Mouse (Mus musculus) naive thymus-derived CD4-positive, alpha-beta T cell, adult 2 months (primary cell): ENCODE data around the gene Myo1h.

Experiments
- DNase-seq: peaks from one replicate; pipeline ENCODE4 v3.0.0-alpha.2; 2011; ENCODE audit warnings: low read depth

Myo1h gene

DNA sequence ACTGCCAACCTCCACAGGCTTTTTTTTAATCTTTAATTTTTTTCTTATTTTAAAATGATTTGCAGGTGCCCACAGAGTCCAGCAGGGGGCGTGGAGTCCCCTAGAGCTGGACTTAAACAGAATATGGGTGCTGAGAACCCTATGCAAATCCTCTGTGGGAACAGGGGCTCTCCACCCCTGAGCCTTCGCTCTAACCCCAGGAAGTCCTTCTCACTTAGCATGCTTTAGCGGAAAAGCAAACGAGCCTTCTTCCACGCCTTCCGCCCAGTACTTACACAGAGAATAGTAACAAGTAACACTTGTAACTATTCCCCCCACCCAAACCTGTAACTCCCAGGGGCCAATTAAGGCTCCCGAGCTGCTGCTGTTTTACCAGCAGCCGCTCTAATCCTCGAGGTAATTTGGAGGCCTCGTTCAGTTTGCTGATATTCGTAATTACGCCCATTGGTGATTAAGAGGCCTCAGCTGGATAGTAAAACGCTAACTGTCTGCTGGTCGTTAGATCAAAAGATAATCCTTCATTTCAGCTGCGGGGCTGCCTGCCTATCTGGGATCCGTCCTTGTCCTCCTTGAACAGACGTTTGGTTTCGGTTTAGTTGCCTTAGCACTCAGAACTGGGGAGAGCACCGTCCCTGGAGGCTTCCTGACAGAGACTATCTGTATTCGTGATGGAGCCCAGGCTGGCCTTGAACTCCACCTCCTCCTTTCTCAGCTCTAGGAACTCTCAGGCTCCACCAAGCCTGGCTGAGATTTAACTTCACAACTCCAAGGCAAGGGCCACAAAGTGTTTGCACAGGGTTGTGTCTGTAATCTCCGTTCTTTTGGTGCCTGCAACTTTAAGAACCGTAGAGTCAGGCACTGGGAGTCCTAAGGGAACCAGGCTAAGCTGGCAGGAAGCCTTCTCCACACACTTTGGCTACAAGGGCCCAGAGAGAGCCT lies 8.0 kb downstream of the Myo1h start:
- DNase-seq, result no peak

DNA sequence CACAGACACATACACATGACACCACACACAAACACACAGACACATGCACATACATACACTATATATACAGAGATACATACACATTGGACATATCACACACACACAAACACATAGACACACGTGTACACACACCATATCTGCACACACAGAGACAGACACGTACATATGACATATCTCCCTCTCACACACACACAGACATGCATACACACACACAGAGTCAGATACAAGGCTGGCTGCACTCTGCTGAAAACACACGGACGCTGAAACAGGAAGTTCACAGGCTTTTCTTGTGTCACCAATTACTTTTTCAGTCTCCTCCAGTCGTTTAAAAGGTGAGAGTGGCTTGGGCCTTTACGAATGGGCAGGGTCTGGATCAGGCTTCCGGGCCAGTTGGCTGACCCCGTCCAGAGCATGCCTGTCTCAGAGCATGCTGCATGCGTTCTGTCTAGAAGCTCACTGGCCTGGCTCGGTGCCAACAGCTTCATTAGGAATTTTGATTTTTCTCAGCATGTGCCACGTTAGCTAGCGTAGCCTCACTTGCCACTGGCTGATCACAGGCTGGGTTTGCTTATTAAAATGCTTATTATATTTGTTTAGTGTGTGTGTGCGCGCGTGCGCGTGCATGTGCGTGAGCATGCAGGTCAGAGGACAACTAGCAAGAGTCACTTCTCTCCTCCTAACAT lies 9.4 kb downstream of the Myo1h start:
- DNase-seq, result no peak

DNA sequence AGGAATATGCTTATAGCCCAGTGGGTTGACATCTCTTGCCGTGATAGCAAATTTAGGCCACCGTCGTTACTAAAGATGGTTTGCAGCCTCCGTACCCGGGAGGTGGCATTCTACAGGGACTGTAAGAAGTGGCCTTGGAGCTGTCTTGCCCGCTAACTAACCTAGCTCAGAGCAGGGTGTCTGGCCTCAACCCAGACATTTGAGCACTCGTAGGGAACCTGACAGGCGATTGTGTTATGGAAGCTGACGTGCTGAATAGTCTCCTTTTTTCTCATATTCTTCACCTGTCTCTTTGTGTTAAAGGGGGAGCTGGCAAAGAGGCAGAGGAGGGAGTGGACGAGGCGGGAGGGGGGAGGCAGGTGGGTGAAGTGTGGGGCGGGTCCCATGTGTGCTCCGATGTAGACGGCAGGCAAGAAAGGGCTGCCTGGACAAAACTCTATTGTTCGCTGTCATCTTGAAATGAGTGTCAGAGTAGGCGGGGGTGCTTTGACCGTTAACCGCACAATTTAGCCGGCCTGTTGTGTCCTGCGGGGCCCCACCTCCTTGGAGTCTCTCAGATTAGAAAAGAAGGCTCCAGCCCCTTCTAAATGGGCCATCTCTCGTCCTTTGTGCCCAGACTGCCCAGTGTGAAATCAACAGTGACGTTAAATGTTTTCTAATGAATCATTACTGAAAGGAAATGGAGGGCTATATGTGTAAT lies 10.3 kb downstream of the Myo1h start:
- DNase-seq, result no peak

DNA sequence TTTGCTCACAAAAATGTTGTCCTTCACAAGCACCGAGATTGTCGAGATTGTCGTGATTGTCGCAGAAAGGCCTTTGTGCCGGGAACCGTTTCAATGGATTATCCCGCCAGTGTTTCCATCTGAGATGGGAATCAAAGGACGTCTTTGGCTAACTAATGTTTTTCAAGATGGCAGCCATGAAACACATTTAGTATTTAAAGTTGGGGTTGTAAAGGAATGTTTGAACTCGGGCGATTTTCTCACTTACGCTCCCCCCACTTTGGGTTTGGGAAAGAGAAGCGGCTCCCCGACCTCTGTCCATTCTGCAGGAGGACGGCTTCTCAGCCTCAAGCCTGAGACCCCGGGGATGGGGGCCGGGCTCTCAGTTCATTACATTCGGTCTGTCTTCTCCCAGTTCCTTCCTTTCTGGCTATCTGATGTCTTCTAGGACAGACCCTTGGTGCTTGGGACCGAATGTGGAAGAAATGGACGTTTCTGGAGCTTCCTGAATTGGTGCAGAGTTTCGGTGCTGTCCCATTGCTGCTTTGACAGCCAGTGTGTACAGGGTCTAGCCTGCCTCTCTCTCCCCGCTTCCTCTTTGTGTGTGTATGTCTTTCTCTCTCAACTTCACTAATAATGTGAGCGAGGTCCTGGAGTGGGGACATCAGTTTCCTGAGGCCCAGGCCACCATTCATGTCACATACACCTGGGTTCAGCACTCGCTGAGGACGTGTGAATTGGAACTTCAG lies 11.1 kb downstream of the Myo1h start:
- DNase-seq, result no peak

DNA sequence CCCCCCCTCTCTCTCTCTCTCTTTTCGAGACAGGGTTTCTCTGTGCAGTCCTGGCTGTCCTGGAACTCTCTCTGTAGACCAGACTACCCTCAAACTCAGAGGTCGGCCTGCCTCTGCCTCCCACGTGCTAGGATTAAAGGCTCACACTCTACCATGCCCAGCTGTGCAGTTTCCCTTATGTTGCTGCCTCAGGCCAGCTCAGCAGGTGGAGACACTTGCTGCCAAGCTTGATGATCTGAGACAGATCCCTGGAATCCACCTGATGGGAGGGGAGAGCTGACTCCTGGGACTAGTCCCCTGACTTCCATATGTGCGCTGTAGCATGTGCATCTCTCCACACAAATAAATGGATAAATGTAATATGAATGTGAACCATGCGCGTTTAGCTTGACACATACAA lies 14.2 kb downstream of the Myo1h start:
- DNase-seq, result no peak

DNA sequence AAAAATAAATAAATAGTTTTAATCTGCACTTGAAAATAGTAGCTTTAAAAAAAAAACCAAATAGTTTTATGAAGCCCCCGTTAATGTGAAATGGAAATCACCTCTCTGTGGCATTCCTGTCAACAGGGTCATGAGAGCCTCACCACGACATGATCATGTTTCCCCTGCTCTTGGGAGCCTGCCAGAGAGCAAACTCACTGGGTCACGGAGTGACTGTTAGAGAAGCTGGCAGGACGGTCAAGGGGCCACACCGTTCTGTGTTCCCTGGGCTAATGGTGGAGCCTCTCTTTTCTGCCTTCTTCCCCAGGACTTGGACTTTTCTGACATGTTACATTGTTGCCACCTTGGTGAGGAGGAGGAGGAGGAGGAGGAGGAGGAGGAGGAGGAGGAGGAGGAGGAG lies 17.5 kb downstream of the Myo1h start:
- no peak for DNase-seq

DNA sequence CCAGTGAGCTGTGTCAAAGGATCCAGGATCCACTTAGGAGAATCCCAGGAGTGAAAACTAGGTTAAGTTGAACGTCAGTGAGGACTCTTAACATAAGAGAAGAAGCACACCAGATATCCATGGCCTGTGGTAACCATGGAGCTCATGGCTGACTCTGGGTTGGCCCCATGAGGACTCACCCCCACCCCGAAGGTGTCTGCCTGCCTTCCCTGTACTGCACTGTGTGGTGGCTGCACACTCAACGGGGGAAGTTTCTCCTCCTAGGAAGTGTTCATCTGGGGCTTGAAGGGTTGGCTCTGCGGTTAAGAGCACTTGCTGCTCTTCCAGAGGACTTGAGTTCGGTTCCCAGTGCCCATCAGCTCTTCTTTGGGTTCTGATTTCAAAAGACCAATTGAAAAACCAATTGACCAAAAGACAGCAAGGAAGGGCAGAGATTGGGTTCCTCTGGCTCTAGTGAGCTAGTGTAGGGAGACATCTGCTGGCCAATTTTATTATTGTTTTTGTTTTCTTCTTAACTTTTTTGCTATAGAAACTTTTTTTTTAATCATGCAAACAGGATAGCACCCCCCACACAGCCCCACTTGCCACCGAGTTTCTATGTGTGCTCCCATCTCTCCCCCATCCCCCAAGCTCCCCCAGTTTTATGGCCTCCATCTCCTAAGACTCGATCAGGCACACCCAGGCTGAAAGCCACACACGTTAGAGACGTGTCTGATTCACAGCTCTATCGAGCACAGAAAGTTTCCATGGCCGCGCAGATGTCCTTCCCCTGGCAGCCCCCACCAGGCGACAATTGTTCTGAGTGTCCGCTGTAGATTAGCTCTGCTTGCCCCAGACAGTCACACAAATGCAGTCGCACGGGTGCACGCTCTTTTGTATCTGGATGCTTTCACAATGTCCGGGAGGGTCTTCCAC lies 20.1 kb downstream of the Myo1h start:
- peak; percentile 81 for DNase-seq

DNA sequence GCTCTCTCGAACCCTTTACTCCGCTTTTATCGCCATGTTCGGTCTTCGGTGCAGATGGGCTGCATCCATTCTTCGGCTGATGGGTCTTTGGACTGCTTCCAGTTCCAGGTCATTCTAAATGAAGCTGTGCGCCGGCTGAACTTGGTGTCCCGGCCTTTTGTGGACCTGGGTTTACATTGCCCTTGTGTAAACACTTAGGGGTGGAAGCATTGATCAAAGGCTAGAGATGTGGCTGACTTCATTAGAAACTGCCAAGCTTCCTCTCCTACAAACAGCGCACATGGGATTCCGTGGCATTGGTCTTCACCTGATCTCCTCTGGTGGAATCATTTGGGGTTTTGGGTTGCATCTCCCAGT lies 20.7 kb downstream of the Myo1h start:
- DNase-seq, result no peak

DNA sequence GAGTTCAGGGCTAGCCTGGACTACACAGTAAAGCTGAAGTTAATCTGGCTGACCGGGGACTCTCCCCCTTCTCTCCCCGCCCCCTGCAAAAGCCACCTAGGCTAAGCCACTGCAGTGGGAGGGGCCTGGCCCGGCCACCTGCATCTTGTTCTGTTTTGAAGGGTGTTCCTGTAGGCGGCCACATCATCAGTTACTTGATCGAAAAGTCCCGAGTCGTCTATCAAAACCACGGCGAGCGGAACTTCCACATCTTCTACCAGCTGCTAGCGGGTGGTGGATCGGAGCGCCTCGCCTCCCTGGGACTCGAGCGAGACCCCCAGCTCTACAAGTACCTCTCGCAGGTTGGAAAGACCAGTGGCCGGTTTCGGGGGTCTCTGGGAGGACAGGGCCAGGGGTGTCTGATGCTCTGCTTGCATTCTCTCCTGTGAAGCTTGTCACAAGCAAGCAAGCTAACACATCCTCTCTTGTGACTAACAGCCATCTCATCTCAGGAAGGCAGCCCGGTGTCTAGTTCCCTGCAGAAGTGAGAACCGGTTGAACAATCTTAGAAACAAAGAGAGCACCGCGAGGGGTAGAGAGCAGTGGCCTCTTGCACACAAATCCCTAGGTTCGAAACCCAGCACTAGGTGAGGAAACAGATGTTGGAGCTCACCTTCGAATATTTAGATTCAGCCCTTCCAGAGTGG lies 34.3 kb downstream of the Myo1h start:
- DNase-seq, result peak; percentile 80

DNA sequence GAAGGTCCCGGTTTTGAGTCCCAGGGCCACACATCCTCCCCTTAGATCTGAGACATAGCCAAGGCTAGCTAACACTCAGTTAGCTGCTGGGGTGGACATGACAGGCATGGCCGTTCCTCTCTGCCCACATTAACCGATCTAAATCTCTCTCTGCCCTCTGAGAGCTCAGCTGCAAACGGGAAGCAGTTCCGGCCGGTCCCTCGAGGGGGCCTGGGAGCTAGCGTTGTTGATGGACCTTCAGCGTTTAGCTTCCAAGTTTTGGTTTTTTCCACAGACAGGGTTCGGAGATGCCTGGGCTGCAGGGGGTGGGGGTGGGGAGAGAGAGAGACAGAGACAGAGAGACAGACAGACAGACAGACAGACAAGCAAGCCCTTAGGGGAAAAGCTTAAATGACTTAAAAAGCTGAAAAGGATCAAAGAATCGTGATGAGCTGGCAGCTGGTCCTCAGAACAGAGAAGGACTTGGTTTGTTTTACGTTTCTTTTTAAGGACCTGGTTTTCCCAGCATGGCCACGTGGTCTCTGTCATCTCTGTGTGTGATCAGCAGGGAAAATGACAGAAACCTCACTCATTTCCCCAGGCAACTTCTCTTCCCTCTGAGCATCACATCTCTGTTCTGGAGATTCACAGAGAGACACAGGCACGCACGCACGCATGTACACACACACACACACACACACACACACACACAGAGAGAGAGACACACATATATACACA lies 35.0 kb downstream of the Myo1h start:
- peak; percentile 65 for DNase-seq

DNA sequence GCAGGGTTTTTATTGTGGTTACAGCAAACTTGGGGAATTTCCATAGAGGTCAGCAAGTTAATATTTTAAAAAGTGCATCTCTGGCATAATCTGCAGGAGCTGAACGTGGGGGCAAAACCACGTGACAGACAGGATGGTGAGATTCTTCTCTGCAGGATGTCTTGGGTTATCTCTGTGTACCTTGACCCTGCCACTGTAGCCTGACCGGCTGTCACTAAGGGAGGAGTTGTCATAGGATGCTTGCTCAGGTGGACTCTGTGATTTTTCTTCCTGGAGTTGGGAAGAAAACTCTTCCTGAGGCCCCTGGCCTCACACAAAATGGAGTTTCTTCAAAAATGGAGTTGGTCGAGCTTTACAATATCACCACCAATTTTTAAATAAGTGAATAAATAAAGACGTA lies 54.0 kb downstream of the Myo1h start:
- DNase-seq, result no peak

DNA sequence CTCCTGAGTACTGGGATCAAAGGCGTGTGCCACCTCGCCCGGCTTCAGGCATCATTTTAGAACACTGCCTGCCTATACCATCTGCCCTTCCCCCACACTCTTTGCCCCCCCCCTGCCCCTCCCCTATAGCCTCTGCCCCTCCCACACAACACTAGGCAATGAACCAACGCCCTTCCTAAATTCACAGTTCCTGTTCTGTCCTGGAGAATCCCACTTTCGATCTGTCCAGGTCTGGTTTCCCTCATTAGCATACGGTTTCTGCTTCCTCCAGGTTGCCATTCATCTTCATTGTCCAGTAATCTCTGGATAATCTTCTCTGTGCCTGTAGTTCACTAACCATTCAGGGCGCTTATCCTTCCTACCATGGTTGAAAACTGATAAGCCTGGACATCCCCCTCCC lies 54.6 kb downstream of the Myo1h start:
- no peak for DNase-seq

DNA sequence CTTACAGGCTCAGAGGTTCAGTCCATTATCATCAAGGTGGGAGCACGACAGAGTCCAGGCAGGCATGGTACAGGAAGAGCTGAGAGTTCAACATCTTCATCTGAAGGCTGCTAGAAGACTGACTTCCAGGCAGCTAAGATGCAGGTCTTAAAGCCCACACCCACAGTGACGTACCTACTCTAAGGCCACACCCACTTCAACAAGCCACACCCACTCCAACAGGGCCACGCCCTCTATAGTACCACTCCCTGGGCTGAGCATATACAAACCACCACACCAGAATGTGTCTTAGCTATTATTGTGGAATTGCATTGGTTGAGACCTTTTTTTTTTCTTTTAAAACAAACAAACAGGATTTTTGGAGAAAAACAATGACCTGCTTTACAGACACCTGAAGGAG lies 56.6 kb downstream of the Myo1h start:
- peak; percentile 37 for DNase-seq

DNA sequence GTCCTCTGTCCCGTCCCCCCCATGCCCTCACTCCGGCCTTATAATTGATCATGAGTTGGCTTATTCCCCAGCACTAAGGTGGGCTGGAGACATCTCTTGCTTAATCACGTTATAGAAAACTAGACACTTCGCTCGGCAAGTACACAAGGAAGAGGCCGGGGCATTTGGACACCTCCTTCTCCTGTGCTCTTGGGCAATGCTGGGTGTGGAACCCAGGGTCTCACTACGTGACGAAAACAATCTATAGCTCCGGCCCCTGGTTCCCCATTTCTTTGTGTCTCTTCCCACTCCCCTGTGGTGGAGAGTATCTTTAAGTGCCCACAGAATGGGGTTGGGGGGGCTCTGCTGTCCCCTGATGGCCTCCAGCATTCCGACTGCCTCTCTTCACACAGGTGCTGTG lies 58.0 kb downstream of the Myo1h start:
- no peak for DNase-seq

DNA sequence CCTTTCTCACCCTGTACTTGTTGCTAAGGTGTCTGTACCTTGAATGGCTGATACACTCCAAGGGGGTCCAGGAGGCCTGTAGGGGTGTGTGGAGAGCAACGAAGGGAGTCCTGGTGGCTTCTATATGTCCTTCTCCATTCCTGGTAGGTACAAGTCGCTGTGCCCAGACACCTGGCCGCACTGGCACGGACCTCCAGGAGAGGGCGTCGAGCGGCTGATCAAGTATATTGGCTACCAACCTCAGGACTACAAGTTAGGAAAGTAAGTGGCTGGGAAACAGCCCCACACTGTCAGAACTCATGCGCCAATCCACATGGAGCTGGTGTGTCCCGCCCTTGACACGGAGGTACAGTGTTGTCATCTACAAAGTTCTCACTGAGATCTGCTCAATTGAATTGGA lies 62.5 kb downstream of the Myo1h start:
- peak; percentile 32 for DNase-seq

DNA sequence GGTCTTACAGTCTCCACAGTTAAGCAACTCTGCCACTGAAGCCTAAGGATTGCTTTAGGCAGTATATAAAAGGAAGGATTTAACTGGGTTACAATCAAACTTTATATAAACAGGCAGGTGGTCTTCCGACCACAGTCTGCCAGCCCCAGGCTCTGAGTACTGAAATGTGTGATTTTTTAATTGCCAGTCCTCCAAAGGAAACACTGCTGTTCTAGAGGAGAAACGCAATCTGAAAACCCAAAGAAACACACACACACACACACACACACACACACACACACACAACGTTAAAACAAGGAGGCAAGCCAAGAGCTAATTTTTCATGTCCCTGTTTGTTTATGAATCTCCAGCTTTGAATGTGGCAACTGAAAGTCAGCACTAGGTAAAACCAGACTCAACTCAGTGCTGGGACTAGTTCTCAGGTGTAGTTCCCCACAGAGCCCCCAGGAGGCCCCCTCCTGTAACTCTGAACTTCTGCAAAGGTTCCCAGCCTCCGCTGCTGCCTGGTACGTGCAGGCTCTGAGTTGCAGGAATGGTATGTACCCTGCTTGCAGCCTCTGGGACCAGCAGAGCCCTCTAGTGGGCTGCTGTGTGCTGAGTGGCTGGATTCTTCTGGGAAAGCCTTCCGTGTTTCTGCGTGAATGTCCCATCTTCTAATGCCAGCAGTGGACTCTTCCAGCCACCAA lies 67.4 kb downstream of the Myo1h start:
- DNase-seq, result peak; percentile 79

DNA sequence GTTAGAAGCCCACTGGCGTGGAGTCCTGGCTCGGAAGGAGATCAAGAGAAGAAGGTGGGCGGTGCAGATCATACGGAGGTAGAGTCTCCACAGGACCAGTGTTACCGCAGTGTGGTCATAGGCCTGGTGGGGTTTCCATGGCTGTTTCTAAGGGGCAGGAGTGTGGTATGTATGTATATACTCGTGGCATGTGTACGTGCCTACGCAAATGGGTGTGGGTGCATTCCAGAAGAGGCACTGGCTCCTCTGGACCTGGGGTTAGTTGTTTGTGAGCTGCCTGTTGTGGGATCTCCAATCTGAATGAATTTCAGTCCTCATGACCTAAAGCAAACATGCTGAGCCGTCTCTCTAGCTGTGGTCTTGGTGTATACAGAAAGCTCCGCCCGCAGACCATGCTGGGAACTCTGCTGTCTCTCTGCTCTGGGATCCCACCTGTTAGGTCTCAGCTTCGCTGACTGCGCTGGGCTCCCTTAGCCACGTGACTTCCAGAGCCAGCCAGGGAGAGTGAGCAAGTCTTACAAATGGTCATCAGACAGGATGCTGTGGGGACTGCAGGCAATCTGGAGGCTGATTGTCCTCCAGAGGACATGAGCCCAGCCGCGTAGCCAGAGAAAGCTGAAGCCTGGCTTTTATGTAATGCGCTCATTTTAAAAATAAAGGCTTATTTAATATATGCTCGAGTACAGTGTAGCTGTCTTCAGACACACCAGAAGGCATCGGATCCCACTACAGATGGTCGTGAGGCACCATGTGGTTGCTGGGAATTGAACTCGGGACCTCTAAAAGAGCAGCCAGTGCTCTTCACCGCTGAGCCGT lies 68.2 kb downstream of the Myo1h start:
- DNase-seq, result no peak

DNA sequence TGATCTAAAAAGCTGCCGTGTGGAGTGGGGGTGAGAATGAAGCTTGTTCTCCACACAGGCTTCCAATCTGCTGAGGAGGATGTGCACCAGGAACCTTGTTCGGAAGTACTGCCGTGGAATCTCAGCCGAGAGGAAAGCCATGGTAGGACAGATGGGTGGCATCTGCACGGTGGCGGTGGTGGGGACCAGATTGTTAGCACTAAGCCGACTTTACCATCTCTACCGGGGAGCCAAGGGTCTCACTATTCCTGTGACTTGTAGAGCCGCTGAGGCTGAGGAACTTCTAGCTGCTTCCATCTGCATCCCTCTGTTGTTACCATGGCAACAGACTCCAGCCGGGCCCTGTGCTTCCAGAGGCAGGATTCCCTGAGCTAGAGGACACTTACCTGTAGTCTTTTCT lies 69.9 kb downstream of the Myo1h start:
- no peak for DNase-seq
